Mouse (Mus musculus): ENCODE results near the gene Cd63.

DNA sequence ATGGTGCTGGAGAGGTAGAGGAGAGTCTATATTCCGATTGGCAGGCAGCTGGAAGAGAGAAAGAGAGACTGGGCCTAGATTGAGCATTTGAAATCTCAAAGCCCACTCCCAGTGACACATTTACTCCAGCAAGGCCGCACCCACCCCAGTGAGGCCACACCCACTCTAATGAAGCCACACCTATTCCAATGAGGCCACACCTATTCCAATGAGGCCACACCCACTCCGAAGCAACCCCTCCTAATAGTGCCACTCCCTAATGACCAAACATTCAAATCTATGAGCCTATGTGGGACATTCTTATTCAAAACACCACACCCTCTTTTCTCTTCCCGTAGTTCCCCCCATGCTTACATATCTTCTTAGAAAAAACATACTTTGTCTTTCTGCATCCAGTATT, 46.7 kb downstream of the Cd63 start:
- TF ChIP-seq CTCF (conservative IDR thresholded peaks at IDR 0.05 in 1 of 2, IDR thresholded peaks at IDR 0.05 in 1 of 2; ENCODE audit: low read depth in 2 of 2, low read length in 2 of 2) (no peak), ZNF384 (IDR thresholded peaks at IDR 0.05; ENCODE audit: low read depth, low read length) (no peak), ELF1 (IDR thresholded peaks at IDR 0.05; ENCODE audit: low read depth, low read length) (no peak), POLR2A (IDR thresholded peaks at IDR 0.05; ENCODE audit: low read depth, low read length) (no peak), NELFE (IDR thresholded peaks at IDR 0.05; ENCODE audit: low read depth, low read length) (no peak), TCF12 (IDR thresholded peaks at IDR 0.05; ENCODE audit: low read depth, low read length) (no peak), USF2 (conservative IDR thresholded peaks at IDR 0.05; ENCODE audit: low read depth, low read length) (no peak), SMC3 (IDR thresholded peaks at IDR 0.05; ENCODE audit: low read depth, low read length) (no peak)
